Mouse (Mus musculus): ENCODE measurements around the gene Rest. TPM values are rescaled to one million over a fixed set of nuclear protein-coding genes. Genes with fewer than 3 reads are reported as not detected.
A peak's percentile ranks its signal among the peaks of the same experiment; 100 is the strongest.

The Rest gene
- polyA plus RNA-seq, 1 experiment from 2014 or later: 6.7 TPM

- 96% methylated on average over 7 of the region's 7 CpGs for WGBS
- no peak for ATAC-seq
- H3K36me3 ChIP-seq (ENCODE audit: control insufficient read depth, insufficient read depth): peaks cover 24% of the 10 kb centered on the region
These were observed 27.7 kb downstream of the Rest start for GRCm38 (mm10) chr5:77292803-77293522.

GRCm38 (mm10) chr5:77299486-77299885 lies 34.2 kb downstream of the Rest start:
- Histone ChIP-seq H3K36me3 (ENCODE audit: control insufficient read depth, insufficient read depth) (peaks cover 19% of the 10 kb centered on the region), H3K9me3 (ENCODE audit: control insufficient read depth, low read length) (no peaks in the 10 kb centered on the region)
- WGBS: 90% methylated on average over 2 of the region's 2 CpGs

More at GRCm38 (mm10) chr5:77292803-77293522, 27.7 kb downstream of the Rest start:
- Histone ChIP-seq H3K27ac (ENCODE audit: low read length) (no peak overlapping the region), H3K4me3 (replicated peaks; ENCODE audit: low read length) (no peak overlapping the region), H3K9ac (replicated peaks; ENCODE audit: low read depth, low read length) (no peak overlapping the region), H3K27me3 (replicated peaks; ENCODE audit: control insufficient read depth, insufficient read depth, low read length) (no peaks in the 10 kb centered on the region), H3K4me2 (ENCODE audit: low read length) (no peak overlapping the region), H3K4me1 (replicated peaks; ENCODE audit: control insufficient read depth, insufficient read depth, low read length) (no peaks in the 10 kb centered on the region), H3K9me3 (ENCODE audit: control insufficient read depth, low read length) (no peaks in the 10 kb centered on the region)

DNA sequence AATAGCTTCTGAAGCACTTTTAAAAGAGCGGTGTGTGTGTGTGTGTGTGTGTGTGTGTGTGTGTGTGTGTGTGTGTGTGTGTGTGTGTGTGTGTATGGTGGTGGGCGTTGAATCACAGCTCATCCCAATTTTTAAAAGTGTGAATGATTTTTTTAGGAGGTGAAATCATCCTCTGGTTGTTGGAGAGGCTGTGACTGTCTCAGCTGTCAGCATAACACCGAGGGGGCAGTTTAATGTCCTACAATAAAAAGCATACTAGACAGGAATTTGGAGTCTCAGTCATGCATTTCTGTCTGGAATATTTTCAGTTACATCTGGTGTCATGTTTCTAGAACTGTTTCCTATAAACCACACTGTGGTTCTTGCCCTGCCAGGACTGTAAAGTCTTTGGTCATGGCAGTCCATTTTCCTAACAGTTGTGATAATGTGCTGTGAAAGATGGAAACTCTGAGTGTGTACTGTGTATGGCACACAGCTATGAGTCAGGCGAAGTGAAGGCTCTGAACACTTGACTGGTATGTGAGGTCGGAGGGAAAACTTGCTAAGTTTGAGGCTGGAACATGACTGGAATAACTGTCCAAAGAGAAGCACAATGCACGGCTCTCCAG lies 36.1 kb downstream of the Rest start:
- WGBS: 92% methylated on average over 6 of the region's 6 CpGs
- H3K36me3 ChIP-seq (ENCODE audit: control insufficient read depth, insufficient read depth): peaks cover 21% of the 10 kb centered on the region

More at GRCm38 (mm10) chr5:77299486-77299885, 34.2 kb downstream of the Rest start:
- Histone ChIP-seq H3K27ac (ENCODE audit: low read length) (no peak overlapping the region), H3K4me2 (ENCODE audit: low read length) (no peak overlapping the region), H3K4me3 (replicated peaks; ENCODE audit: low read length) (no peak overlapping the region), H3K4me1 (replicated peaks; ENCODE audit: control insufficient read depth, insufficient read depth, low read length) (no peaks in the 10 kb centered on the region), H3K27me3 (replicated peaks; ENCODE audit: control insufficient read depth, insufficient read depth, low read length) (no peaks in the 10 kb centered on the region), H3K9ac (replicated peaks; ENCODE audit: low read depth, low read length) (no peak overlapping the region)
- no peak for ATAC-seq

DNA sequence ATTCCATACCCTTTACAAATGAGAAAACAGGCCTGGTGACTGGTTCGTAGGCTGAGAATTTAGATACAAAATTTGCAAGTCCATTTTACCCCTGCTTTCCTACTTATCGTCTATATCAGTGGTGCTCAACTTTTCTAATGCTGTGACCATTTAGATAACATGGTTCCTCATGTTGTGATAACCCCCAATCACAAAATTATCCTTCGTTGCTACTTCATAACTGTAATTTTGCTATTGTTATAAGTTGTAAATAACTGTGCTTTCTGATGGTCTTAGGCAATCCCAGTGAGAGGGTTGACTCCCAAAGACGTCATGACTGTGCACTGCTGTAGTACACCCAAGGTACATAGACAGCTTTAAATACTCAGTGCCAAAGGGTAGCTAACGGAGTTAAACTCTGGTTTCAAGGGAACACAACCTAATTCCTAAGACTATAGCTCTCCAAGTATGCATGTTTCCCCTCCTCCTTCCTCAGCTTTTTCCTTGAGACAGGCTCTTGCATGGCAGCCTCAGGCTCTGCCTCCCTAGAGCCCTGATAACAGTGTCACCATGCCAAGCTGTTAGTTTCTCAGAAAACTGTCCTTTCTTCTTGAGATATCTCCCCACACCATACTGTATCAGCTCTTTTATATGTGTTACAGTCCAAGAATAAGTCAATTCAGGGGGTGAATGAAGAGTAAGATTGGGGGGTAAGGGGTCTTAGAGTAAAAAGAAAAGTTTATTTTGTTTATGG lies 42.7 kb downstream of the Rest start:
- Histone ChIP-seq H3K36me3 (ENCODE audit: control insufficient read depth, insufficient read depth) (peaks cover 5% of the 10 kb centered on the region; the same call in 1 of the 2 replicates), H3K27me3 (replicated peaks; ENCODE audit: control insufficient read depth, insufficient read depth, low read length) (no peaks in the 10 kb centered on the region), H3K27ac (ENCODE audit: low read length) (no peak overlapping the region), H3K9ac (replicated peaks; ENCODE audit: low read depth, low read length) (peak overlapping the region; percentile 32), H3K4me1 (replicated peaks; ENCODE audit: control insufficient read depth, insufficient read depth, low read length) (peaks cover 23% of the 10 kb centered on the region), H3K4me3 (replicated peaks; ENCODE audit: low read length) (peak overlapping the region; percentile 88), H3K4me2 (ENCODE audit: low read length) (peak overlapping the region; percentile 97), H3K9me3 (ENCODE audit: control insufficient read depth, low read length) (no peaks in the 10 kb centered on the region)
- WGBS: 74% methylated on average over 5 of the region's 5 CpGs
- no peak for ATAC-seq

More for the DNA sequence above, 36.1 kb downstream of the Rest start:
- H3K9me3 ChIP-seq (ENCODE audit: control insufficient read depth, low read length): no peaks in the 10 kb centered on the region
- no peak overlapping the region for H3K9ac ChIP-seq (replicated peaks; ENCODE audit: low read depth, low read length)
- H3K4me3 ChIP-seq (replicated peaks; ENCODE audit: low read length): no peak overlapping the region
- no peak overlapping the region for H3K27ac ChIP-seq (ENCODE audit: low read length)
- no peak for ATAC-seq
- no peak overlapping the region for H3K4me2 ChIP-seq (ENCODE audit: low read length)
- no peaks in the 10 kb centered on the region for H3K27me3 ChIP-seq (replicated peaks; ENCODE audit: control insufficient read depth, insufficient read depth, low read length)
- no peaks in the 10 kb centered on the region for H3K4me1 ChIP-seq (replicated peaks; ENCODE audit: control insufficient read depth, insufficient read depth, low read length)

DNA sequence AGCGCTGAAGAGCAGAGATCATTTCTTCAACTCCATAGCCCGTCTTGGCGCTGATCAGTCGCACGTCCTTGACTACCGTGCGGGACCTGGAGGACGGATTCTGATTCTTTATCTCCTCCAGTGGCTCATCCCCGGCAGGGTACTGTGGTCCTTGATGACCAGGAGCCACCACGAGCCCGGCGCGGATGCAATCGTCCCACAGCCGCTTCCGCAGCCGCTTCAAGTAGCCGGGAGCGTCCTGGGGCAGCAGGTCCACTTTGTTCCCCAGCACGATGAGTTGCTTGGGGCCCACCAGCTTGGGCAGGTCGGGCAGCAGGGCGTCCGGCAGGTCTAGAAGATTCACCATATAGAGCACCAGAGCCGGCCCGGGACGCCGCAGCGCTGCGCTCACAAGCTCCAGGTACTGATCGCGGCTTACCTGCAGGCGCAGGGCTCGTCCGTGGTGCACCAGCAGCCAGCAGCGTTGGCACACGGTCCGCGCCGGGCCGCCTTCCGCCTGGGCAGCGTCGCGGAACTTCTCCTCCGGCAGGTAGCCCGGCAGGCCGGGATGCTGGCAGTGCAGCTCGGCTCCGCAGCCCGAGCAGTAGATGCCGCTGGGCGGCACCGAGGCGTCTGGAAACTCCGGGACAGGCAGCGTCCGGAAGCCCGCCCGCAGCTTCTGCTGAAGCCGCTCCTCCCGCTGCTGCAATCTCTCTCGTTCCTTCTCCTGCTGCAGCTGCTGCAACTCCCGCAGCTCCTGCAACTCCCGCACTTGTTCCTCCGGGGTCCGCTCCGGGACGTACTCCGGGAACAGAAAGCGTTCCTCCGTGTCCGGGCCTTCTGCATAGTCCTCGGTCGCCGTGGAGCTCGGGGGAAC lies 44.0 kb downstream of the Rest start:
- H3K36me3 ChIP-seq (ENCODE audit: control insufficient read depth, insufficient read depth): peaks cover 5% of the 10 kb centered on the region; the same call in 1 of the 2 replicates
- H3K9me3 ChIP-seq (ENCODE audit: control insufficient read depth, low read length): no peaks in the 10 kb centered on the region
- H3K9ac ChIP-seq (replicated peaks; ENCODE audit: low read depth, low read length): peak overlapping the region; percentile 88
- H3K4me1 ChIP-seq (replicated peaks; ENCODE audit: control insufficient read depth, insufficient read depth, low read length): peaks cover 23% of the 10 kb centered on the region
- H3K4me3 ChIP-seq (replicated peaks; ENCODE audit: low read length): peak overlapping the region; percentile 88
- peak; percentile 21 for ATAC-seq
- under 1% methylated on average over 75 of the region's 76 CpGs for WGBS
- peak overlapping the region; percentile 96 for H3K27ac ChIP-seq (ENCODE audit: low read length)
- peak overlapping the region; percentile 97 for H3K4me2 ChIP-seq (ENCODE audit: low read length)
- H3K27me3 ChIP-seq (replicated peaks; ENCODE audit: control insufficient read depth, insufficient read depth, low read length): no peaks in the 10 kb centered on the region

- H3K4me2 ChIP-seq (ENCODE audit: low read length): peak within 1 kb of the TSS; percentile 97
- H3K27me3 ChIP-seq (replicated peaks; ENCODE audit: control insufficient read depth, insufficient read depth, low read length): no peaks in the 10 kb centered on the region
- no peaks in the 10 kb centered on the region for H3K9me3 ChIP-seq (ENCODE audit: control insufficient read depth, low read length)
- peaks cover 5% of the 10 kb centered on the region; the same call in 1 of the 2 replicates for H3K36me3 ChIP-seq (ENCODE audit: control insufficient read depth, insufficient read depth)
- peak within 1 kb of the TSS; percentile 96 for H3K27ac ChIP-seq (ENCODE audit: low read length)
- under 1% methylated on average over 85 of the region's 85 CpGs for WGBS
- H3K4me3 ChIP-seq (replicated peaks; ENCODE audit: low read length): peak within 1 kb of the TSS; percentile 88
- peak; percentile 95 for ATAC-seq
- peaks cover 23% of the 10 kb centered on the region for H3K4me1 ChIP-seq (replicated peaks; ENCODE audit: control insufficient read depth, insufficient read depth, low read length)
- peak within 1 kb of the TSS; percentile 88 for H3K9ac ChIP-seq (replicated peaks; ENCODE audit: low read depth, low read length)
These were observed 44.9 kb downstream of the Rest start, which contains the start of the genes Noa1 and Polr2b for GRCm38 (mm10) chr5:77309924-77310772. Noa1 (minus strand) TSS chr5:77310084. Polr2b (plus strand) TSS chr5:77310147.

DNA sequence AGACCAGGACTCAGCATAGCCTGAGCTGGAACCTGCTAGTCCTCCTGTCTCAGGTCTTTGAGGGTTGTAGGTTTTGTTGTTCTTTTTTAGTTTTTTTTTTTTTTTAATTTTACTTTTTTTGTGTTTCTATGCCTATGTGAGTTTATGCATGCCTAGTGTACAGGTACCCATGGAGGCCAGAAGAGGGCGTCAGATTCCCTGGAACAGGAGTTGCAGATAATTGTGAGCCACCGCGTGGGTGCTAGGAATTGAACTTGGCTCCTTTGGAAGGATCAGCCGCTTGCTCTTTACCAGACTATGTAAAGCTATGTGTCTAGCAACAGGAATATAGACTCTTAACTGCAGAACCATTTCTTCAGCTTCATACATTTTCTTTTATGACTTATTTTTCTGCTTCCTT lies 48.9 kb downstream of the Rest start:
- Histone ChIP-seq H3K9me3 (ENCODE audit: control insufficient read depth, low read length) (no peaks in the 10 kb centered on the region), H3K4me2 (ENCODE audit: low read length) (no peak overlapping the region), H3K27me3 (replicated peaks; ENCODE audit: control insufficient read depth, insufficient read depth, low read length) (no peaks in the 10 kb centered on the region), H3K9ac (replicated peaks; ENCODE audit: low read depth, low read length) (no peak overlapping the region), H3K4me3 (replicated peaks; ENCODE audit: low read length) (no peak overlapping the region), H3K36me3 (ENCODE audit: control insufficient read depth, insufficient read depth) (peaks cover 13% of the 10 kb centered on the region), H3K27ac (ENCODE audit: low read length) (no peak overlapping the region), H3K4me1 (replicated peaks; ENCODE audit: control insufficient read depth, insufficient read depth, low read length) (peaks cover 9% of the 10 kb centered on the region)
- WGBS: 94% methylated on average over 4 of the region's 4 CpGs
- no peak for ATAC-seq

DNA sequence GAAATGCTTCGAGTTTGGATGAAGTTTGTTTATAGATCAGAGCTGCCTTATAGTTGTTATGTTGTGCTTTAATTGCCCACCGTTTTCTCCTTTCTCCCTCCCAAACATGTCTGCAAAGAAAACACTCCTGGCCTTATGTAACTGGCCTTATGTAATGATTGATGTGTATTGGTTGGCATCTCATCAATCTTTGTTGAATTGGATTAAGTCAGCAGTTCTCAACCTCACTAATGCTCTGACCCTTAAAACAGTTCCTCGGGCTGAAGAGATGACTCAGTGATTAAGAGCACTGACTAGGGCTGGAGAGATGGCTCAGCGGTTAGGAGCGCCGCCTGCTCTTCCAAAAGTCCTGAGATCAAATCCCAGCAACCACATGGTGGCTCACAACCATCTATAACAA lies 49.7 kb downstream of the Rest start:
- Histone ChIP-seq H3K4me2 (ENCODE audit: low read length) (no peak overlapping the region), H3K9ac (replicated peaks; ENCODE audit: low read depth, low read length) (no peak overlapping the region), H3K4me1 (replicated peaks; ENCODE audit: control insufficient read depth, insufficient read depth, low read length) (peaks cover 9% of the 10 kb centered on the region), H3K9me3 (ENCODE audit: control insufficient read depth, low read length) (no peaks in the 10 kb centered on the region), H3K27me3 (replicated peaks; ENCODE audit: control insufficient read depth, insufficient read depth, low read length) (no peaks in the 10 kb centered on the region), H3K4me3 (replicated peaks; ENCODE audit: low read length) (no peak overlapping the region), H3K27ac (ENCODE audit: low read length) (no peak overlapping the region), H3K36me3 (ENCODE audit: control insufficient read depth, insufficient read depth) (peaks cover 13% of the 10 kb centered on the region)
- 94% methylated on average over 6 of the region's 6 CpGs for WGBS
- ATAC-seq: no peak

Data from forebrain, embryonic 16.5 days (tissue).